9 mouse cellular contexts compared by ENCODE assay signal in the genomic region with DNA sequence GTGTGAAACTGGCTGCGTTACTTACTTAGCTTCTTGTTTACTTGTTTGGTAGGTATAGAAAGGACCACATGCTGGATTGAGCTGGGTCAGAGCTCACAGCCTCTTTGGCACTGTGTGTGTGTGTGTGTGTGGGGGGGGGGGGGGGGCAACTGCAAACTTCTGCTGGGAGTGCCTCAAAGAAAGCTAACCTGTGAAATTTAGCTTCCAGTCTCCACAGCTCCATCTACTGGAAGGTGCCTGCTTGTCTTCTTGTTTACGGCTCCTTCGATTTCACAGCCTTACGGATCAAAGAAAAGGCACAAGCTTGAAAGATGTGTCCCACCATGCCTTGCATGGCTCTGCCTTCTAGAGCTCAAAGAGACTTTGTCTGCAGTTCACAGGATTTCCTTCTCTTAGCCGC. TPM values are rescaled to one million over a fixed set of nuclear protein-coding genes. Genes with fewer than 3 reads are reported as not detected.
DNase-seq lines count a peak whose midpoint lies in the region; ATAC-seq and TF ChIP-seq lines count a peak whose summit lies in the region.
"Had no signal": no experiment of that assay in that cellular context is flagged by ENCODE, and none has a peak within 500 bp of the region (broad histone marks: within the 10 kb centered on the region; RNA-seq: fewer than 3 reads in every experiment).

No protein-coding gene starts in this region.

- H3K36me3 ChIP-seq in heart, postnatal 0 days (replicated peaks; ENCODE audit: control insufficient read depth, insufficient read depth, low read length) = no peaks in the 10 kb centered on the region
- H3K36me3 ChIP-seq in hindbrain, embryonic 13.5 days = no peaks in the 10 kb centered on the region
- H3K36me3 ChIP-seq: embryonic facial prominence, embryonic 12.5 days; limb, embryonic 12.5 days had no signal

- H3K4me2 ChIP-seq in heart, postnatal 0 days (ENCODE audit: low read depth, low read length) = no peak overlapping the region
- no peak overlapping the region for H3K4me2 ChIP-seq in hindbrain, embryonic 13.5 days
- H3K4me2 ChIP-seq: embryonic facial prominence, embryonic 12.5 days; limb, embryonic 12.5 days had no signal

- ATAC-seq in heart, postnatal 0 days (ENCODE audit: insufficient read depth, low read depth) = no peak
- no peak for ATAC-seq in hindbrain, embryonic 13.5 days (ENCODE audit: low FRiP score)

- H3K27me3 ChIP-seq in heart, postnatal 0 days (ENCODE audit: control insufficient read depth, insufficient read depth, low read length) = no peaks in the 10 kb centered on the region
- H3K27me3 ChIP-seq in hindbrain, embryonic 13.5 days = 0 out of 2 replicates have a peak, but pooled peaks cover 4% of the 10 kb centered on the region
- H3K27me3 ChIP-seq: embryonic facial prominence, embryonic 12.5 days; limb, embryonic 12.5 days had no signal

- H3K4me3 ChIP-seq in heart, postnatal 0 days (ENCODE audit: low read depth, low read length) = no peak overlapping the region
- H3K4me3 ChIP-seq in hindbrain, embryonic 13.5 days = no peak overlapping the region
- H3K4me3 ChIP-seq: embryonic facial prominence, embryonic 12.5 days; limb, embryonic 12.5 days had no signal

- TF ChIP-seq CTCF in heart, postnatal 0 days (IDR thresholded peaks at IDR 0.05; ENCODE audit: low read depth) = peak; percentile 46

- no peaks in the 10 kb centered on the region for H3K9me3 ChIP-seq in heart, postnatal 0 days (replicated peaks; ENCODE audit: control insufficient read depth, low read length)
- no peaks in the 10 kb centered on the region for H3K9me3 ChIP-seq in hindbrain, embryonic 13.5 days
- H3K9me3 ChIP-seq: embryonic facial prominence, embryonic 12.5 days; limb, embryonic 12.5 days had no signal

- no peak overlapping the region for H3K27ac ChIP-seq in heart, postnatal 0 days (ENCODE audit: low read depth)
- H3K27ac ChIP-seq in hindbrain, embryonic 13.5 days = no peak overlapping the region
- H3K27ac ChIP-seq: embryonic facial prominence, embryonic 12.5 days; limb, embryonic 12.5 days had no signal

- H3K4me1 ChIP-seq in heart, postnatal 0 days (ENCODE audit: control insufficient read depth, insufficient read depth) = no peaks in the 10 kb centered on the region
- 0 out of 2 replicates have a peak, but pooled peaks cover 3% of the 10 kb centered on the region for H3K4me1 ChIP-seq in hindbrain, embryonic 13.5 days (replicated peaks)
- H3K4me1 ChIP-seq: embryonic facial prominence, embryonic 12.5 days had no signal

- no peak for TF ChIP-seq EP300 in heart, postnatal 0 days (IDR thresholded peaks at IDR 0.05; ENCODE audit: low read depth)

- H3K9ac ChIP-seq in heart, postnatal 0 days (replicated peaks; ENCODE audit: low read depth, low read length) = no peak overlapping the region
- H3K9ac ChIP-seq in hindbrain, embryonic 13.5 days = no peak overlapping the region
- H3K9ac ChIP-seq: embryonic facial prominence, embryonic 12.5 days; limb, embryonic 12.5 days had no signal

- 21% methylated on average over 5 of the region's 5 CpGs for WGBS in heart, postnatal 0 days
- WGBS in hindbrain, embryonic 13.5 days = 31% methylated on average over 5 of the region's 5 CpGs

- DNase-seq in layer of hippocampus, adult 11-12 months (ENCODE audit: low spot score) = peak; percentile 49
- no peak for DNase-seq in layer of hippocampus, adult 9-11 months
- DNase-seq in NIH3T3 (ENCODE audit: low read depth) = peak; percentile 60
- DNase-seq in heart, postnatal 0 days (ENCODE audit: low spot score) = no peak
- peak; percentile 59 for DNase-seq in retina, postnatal 1 day
- no peak for DNase-seq in gastrocnemius, postnatal 4 days (ENCODE audit: low spot score in 2 of 2)

RNA-seq across cellular contexts. Expression of a gene that starts 17.4 kb away (rescaled TPM):
- total RNA-seq in heart, postnatal 0 days (2014; rRNA removed; ENCODE audit: low replicate concordance) = 19.6 and 46.8 TPM in 2 replicates
- 45.3 and 48.5 TPM in 2 replicates for polyA plus RNA-seq in heart, postnatal 0 days (2015; fragmentation: Nextera tagmentation; extraction: Ambion mirVana)
- polyA plus RNA-seq in hindbrain, embryonic 13.5 days (2015; fragmentation: Nextera tagmentation; extraction: Ambion mirVana) = 182 and 186 TPM in 2 replicates
- total RNA-seq in gastrocnemius, postnatal 4 days (2021) = 10 to 100 TPM; 71.0 to 88.4 TPM

RNA-seq across cellular contexts. Expression of a gene that starts 42.3 kb away (rescaled TPM):
- total RNA-seq in heart, postnatal 0 days (2014; rRNA removed; ENCODE audit: low replicate concordance) = 134 and 170 TPM in 2 replicates
- polyA plus RNA-seq in heart, postnatal 0 days (2015; fragmentation: Nextera tagmentation; extraction: Ambion mirVana) = 403 and 429 TPM in 2 replicates
- polyA plus RNA-seq in hindbrain, embryonic 13.5 days (2015; fragmentation: Nextera tagmentation; extraction: Ambion mirVana) = 253 and 266 TPM in 2 replicates
- 10 to 100 TPM; 47.2 to 50.0 TPM for total RNA-seq in gastrocnemius, postnatal 4 days (2021)

RNA-seq across cellular contexts. Expression of a gene that starts 45.1 kb away (rescaled TPM):
- 6.8 and 8.0 TPM in 2 replicates for total RNA-seq in heart, postnatal 0 days (2014; rRNA removed; ENCODE audit: low replicate concordance)
- polyA plus RNA-seq in heart, postnatal 0 days (2015; fragmentation: Nextera tagmentation; extraction: Ambion mirVana) = 4.9 TPM in 2 replicates
- polyA plus RNA-seq in hindbrain, embryonic 13.5 days (2015; fragmentation: Nextera tagmentation; extraction: Ambion mirVana) = 16.7 and 16.9 TPM in 2 replicates
- 10 to 100 TPM; 13.9 to 15.7 TPM for total RNA-seq in gastrocnemius, postnatal 4 days (2021)

Comparison
In these comparisons a context has a peak if more than half of its experiments do, and no peak if none do; other contexts are left out.
1. DNase-seq: peak in layer of hippocampus, adult 11-12 months (single experiment), NIH3T3 (single experiment) and retina, postnatal 1 day (single experiment); none in layer of hippocampus, adult 9-11 months (single experiment), heart, postnatal 0 days (single experiment) and gastrocnemius, postnatal 4 days (0 of 2).